Mouse (Mus musculus) MEL-GATA-1-ER (cell line): ENCODE results near the gene Plscr3.

Experiments used
- DNase-seq: peaks from one replicate; pipeline ENCODE4 v3.0.0-alpha.2; 2012; ENCODE audit warnings: low read depth; ENCODE audit errors: extremely low read depth

The Plscr3 gene

DNA sequence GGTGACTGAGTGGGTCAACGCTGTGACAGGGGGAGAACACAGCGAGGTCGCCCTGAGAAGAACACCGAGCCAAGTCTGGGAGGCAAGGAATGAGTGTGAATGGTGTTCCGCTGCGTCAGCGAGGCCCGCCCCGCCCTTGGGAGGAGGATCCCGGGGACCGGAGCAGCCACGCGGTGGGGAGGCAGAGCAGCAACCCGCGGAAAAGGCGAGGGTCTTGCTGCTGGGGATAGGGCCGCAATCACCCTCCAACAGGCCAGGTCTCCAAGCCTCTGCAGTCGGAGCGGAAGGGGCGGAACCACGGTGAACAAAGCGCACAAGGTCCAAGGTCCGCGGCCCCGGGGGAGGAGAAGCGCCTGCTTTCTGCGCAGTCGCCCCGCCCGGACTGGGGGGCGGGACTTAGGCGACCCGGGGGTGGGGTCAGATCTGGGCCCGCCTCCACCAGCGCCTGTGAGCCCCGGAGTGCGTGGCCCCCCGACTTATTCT is at the start of gene Plscr3:
Gene Plscr3 (plus strand): TSS at position 179 of the 483 bp plus-strand sequence.
- peak; percentile 80 for DNase-seq

GRCm38 (mm10) chr11:69797924-69798323 is 48.3 kb upstream of the Plscr3 start:
- no peak for DNase-seq

DNA sequence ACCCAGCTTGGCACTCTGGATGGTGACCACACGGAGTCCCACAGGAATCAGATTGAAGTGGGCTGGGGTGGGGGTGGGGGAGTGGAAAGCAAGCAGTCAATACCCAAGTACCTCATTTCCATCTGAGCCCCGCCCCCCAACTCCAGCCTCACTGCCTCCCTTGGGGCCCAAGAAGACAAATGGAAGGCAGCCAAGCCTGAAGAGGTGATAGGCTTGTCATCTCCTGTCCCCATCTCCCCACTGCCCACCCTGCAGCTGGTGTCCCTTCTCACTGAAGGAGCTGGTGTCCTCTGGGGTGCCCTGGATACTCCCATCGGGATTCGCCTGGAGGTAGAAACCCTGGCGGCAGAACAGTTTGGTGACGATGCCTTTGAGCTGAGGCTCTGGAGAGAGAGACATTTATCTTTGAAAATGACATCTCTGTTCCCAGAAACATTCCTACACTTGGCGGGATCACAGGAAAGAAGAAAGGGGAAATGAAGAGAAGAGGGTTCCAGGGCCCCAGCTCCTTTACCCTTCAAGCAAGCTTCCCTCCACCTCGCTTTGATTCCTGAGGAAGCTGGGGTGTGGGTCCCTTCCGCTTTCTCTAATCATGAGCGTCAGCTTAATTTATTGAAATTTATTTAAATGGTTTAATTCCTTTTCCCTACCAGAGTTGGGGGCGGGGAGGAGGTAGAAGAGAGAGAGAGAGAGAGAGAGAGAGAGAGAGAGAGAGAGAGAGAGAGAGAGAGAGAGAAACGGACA is 46.6 kb upstream of the Plscr3 start:
- peak; percentile 74 for DNase-seq

DNA sequence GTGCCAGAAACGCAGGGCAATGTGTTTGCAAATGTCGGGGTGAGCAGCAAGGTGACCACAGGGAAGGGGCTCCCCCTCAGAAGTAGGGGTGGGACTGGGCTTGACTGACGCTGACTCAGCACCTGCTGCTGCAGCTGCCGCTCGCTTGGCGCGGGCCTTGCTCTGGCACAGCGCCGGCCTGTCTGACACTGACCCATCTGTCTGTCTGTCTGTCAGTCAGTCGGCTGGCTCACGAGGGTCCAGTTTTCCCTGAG is 46.1 kb upstream of the Plscr3 start:
- peak; percentile 57 for DNase-seq

DNA sequence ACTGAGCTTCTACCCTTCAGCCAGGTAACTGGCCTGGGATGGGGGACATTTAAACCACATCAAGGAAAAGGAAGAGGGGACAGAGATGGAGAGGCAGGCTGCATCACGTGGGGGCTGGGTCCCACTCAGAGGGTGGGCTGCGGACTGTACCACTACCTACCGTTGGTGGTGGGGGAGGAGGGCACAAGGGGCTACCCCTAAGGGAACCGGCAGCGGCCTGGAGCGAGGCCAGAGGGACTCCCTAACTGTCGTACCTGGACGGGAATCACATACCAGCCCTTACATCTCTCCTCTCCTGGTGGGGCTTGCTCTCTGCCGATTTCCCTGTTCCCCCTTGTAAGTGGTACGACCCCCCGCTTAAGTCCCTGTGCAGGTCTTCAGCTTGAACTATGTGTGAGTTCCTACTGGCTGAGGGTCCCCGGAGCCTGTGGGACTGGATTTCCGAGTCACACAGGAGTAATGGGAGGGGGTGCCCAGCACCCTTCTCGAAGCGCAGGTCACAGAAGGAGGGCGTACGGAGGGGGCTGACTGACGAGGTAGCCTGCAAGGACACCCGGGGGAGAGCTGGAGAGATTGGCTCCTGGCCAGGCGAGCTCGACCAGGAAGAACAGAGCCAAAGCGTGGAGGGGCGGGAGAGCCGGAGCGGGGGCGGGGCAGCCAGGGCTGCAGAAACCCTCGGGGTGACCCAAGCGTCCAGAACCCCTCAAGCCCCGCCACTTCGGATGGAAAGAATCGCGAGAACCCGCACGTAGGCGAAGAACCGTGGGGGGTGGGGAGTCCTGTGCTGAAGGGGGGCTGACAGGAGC is 45.6 kb upstream of the Plscr3 start:
- DNase-seq, result peak; percentile 79

- DNase-seq, result no peak
Observed at GRCm38 (mm10) chr11:69801379-69801977, 44.7 kb upstream of the Plscr3 start, which contains the start of gene Fgf11. Gene Fgf11, minus strand, starts transcription at chr11:69801857.

GRCm38 (mm10) chr11:69802648-69803105 is 43.5 kb upstream of the Plscr3 start:
- peak; percentile 62 for DNase-seq

- no peak for DNase-seq
Observed at GRCm38 (mm10) chr11:69803328-69803727, 42.8 kb upstream of the Plscr3 start.

GRCm38 (mm10) chr11:69803786-69804651 is 42.2 kb upstream of the Plscr3 start:
- peak; percentile 36 for DNase-seq

DNA sequence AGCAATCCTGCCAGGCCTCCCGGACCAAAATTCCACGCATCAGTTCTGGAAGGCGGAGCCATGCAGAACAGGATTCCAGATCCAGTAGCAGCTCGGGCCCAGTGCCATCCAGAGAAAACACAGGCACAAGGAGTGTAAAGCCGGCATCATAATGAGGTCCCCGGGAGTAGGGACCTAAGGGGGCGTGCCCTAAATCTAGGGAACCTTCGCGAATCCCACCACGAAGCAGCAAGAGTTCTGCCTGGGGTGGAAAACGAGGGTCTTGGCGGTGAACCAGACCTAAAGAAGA is 41.6 kb upstream of the Plscr3 start:
- no peak for DNase-seq

DNA sequence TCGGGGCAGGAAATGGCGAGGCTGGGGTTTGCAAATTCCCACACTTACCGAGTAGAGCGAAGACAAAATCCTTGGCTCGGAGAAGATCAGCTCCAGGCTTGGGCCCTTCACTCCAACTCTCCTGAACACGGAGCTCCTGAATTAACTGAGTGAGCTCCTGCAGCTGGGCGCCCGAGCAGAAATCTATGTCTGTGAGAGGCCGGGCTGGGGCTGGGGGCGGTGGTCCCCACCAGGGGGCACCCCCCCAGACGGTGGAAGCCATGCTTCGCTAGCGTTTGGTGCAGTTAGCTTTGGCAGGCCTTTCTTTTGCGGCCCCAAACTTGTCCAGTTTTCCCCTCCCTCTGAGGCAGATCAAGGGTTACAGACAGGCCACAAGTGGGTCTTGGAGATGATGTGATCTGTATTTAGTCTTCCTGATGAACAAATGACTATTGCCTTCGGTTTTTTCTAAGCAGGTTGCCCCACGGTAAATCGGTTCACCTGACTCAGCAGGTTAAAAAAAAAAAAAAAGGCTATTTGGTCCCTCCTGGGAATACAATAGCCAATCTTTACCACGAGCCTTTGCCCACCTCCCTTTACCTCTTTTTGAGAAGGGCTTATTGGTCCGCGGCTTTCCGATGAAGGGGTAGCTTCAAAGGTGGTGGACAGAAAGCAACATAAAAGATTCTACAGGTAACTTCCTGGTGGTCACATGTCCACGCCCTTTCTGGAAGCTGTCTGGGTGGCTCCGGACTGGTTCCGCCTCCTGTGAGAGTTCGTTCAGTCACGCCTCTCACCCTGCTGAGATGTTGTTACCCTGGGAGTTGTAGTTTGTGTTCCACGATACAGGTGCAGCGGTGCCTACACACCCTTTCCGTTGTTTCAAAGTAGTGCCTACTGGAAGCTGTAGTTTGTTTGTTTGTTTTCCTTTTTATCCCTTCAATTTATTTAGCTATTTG is 40.9 kb upstream of the Plscr3 start, which contains the start of gene Tmem102:
Gene Tmem102 (minus strand): TSS at position 653 of the 938 bp plus-strand sequence.
- no peak for DNase-seq

GRCm38 (mm10) chr11:69806378-69806777 is 39.8 kb upstream of the Plscr3 start:
- DNase-seq, result no peak

- no peak for DNase-seq
Observed at GRCm38 (mm10) chr11:69807641-69808040, 38.5 kb upstream of the Plscr3 start.

GRCm38 (mm10) chr11:69810280-69810679 is 35.9 kb upstream of the Plscr3 start:
- DNase-seq, result no peak

GRCm38 (mm10) chr11:69815155-69815554 is 31.0 kb upstream of the Plscr3 start, which contains the start of gene Gm39566:
Gene Gm39566, minus strand, starts transcription at chr11:69815298.
- no peak for DNase-seq

DNA sequence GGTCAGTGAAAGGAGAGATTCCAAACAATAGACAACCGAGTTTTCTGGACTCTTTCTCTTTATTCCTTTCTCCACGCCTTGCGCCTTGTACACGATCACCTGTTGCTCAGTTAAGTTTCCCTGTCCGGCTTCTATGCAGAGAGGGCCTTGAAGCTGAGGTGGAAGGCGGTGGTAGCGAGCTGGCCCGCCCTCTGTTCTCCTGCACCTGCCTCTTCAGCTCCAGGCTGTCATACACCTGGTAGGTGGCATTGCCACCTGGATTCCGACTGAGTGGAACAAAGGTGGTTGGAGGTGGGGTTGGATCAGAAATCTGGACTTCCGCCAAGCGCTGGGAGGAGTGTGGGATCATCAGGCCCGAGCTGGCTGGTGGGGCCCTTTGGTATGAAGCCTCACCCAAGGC is 29.7 kb upstream of the Plscr3 start:
- DNase-seq, result no peak

DNA sequence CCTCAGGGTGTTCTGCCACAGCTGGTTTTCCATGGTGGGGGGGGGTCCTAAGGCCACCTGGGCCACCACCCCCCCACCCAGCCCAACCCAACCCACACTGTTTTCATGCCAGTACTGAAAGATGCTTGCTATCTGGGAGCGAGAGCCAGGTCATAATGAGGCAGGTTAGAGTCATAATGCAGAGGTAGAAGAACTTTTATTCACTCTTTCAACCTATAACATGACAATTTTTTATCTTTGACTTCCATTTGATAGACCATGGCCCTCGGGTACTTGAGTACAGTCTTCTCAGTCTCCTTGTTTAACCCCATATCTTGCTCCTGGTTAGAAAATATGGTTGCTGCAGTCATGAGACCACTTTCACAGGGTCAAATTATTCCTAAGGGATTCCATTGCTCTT is 27.8 kb upstream of the Plscr3 start, which contains the start of gene Spem2:
Gene Spem2 (minus strand): TSS at position 101 of the 400 bp plus-strand sequence.
- no peak for DNase-seq

- no peak for DNase-seq
Observed at GRCm38 (mm10) chr11:69818871-69819270, 27.3 kb upstream of the Plscr3 start.

DNA sequence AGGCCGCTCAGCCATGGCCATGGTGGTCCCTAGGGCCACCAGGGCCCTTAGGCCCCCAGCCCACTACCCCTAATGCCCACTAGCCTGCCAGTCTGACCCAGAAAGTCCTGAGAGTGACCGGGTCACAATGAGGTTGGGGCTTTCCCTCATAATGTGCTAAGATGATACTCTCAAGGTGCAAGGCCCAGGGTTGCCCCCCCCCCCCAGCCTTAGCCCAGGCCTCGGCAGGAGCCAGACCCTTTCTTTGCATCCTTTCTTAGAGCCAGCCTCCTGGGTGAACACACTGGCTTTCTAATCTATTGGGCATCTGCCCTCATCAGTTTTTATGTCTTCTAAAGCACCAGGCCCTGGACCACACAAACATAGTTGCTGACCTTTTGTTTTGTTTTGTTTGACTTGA is 24.1 kb upstream of the Plscr3 start, which contains the start of gene Spem1:
Gene Spem1 (minus strand): TSS at position 101 of the 400 bp plus-strand sequence.
- no peak for DNase-seq

DNA sequence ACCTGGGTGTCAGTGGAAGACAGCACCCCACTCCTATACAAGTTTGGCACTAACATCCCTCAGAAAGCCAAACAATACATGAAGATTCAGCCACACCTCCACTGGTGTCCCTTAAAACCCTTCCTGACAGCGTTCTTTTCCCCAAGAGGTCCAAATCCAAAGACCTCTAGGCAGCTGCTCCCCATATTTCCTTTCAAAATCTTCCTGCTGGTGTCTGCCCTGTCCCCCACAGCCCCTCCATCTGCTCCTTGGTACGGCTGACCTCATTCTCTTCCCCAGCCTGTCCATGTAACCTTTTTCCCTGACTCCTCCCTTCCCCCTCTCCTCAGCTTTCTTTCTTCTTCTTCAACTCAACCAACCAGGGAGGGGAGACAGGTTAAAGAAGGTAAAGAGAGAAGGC is 22.7 kb upstream of the Plscr3 start:
- no peak for DNase-seq
